Mouse (Mus musculus): ENCODE data around the gene Fkbp5.

- no peak for TF ChIP-seq CTCF (IDR thresholded peaks at IDR 0.05; ENCODE audit: control insufficient read depth, insufficient read depth, low read length)
- TF ChIP-seq POLR2A (IDR thresholded peaks at IDR 0.05; ENCODE audit: borderline replicate concordance, control insufficient read depth, low read depth, low read length), result no peak
These were observed 88.7 kb downstream of the Fkbp5 start for GRCm38 (mm10) chr17:28428474-28429258.
